Mouse (Mus musculus): ENCODE measurements at regions not wholly inside any gene's neighbourhood (a gene's known extent, or its start where the extent isn't known, plus 50 kb on each side); places are given as distances from the start of the nearest gene placed in this dataset.

GRCm38 (mm10) chr2:115513774-115514231 is 67.7 kb upstream of the BC052040 start:
- peak; percentile 44 for DNase-seq (ENCODE audit: low spot score)

GRCm38 (mm10) chr2:115514831-115515428 is 66.6 kb upstream of the BC052040 start:
- peak; percentile 30 for DNase-seq (ENCODE audit: low spot score)

- DNase-seq (ENCODE audit: low spot score), result no peak
Observed at GRCm38 (mm10) chr2:115515470-115515869, 66.0 kb upstream of the BC052040 start.

GRCm38 (mm10) chr2:115516824-115517223 is 64.7 kb upstream of the BC052040 start:
- peak; percentile 8 for DNase-seq (ENCODE audit: low spot score)

GRCm38 (mm10) chr2:115519974-115520373 is 61.5 kb upstream of the BC052040 start:
- no peak for DNase-seq (ENCODE audit: low spot score)

- DNase-seq (ENCODE audit: low spot score), result no peak
Observed at GRCm38 (mm10) chr2:115520413-115521139, 60.9 kb upstream of the BC052040 start.

GRCm38 (mm10) chr2:115529878-115530277 is 51.6 kb upstream of the BC052040 start:
- DNase-seq (ENCODE audit: low spot score), result no peak

All from urinary bladder, postnatal 14 days (tissue).